Mouse (Mus musculus) left cerebral cortex, postnatal 14 days (tissue): ENCODE results near the gene Rhox7a. TPM values are rescaled to one million over a fixed set of nuclear protein-coding genes. Genes with fewer than 3 reads are reported as not detected.
"Not testable (repeated sequence)": the region's sequence is repeated elsewhere in the genome, so short reads cannot be mapped to it uniquely, and the experiment has no call there.

Experiments used
- DNase-seq, 2 experiments: peaks; one replicate each; pipeline ENCODE4 v3.0.0; 2021 to 2022; ENCODE audit warnings: low spot score in 2 of 2, mixed read lengths in 1 of 2
- intact Hi-C: fragments of 180-260 bp; cut with DNase I; formaldehyde crosslinking; loops from one replicate; pipeline ENCODE4 v1.15.1; 2025
- long read RNA-seq, 2 experiments: library from polyadenylated mRNA; stranded (forward); transcript quantifications; one replicate each; pipeline ENCODE4 v2.0.0; 2021
- total RNA-seq, 2 experiments: library from RNA; stranded (reverse); gene quantifications; 2 replicates each; pipeline ENCODE4 v1.2.3; 2021

Gene Rhox7a
- not detected for total RNA-seq
- long read RNA-seq, experiment 1: 0 reads
- long read RNA-seq, experiment 2: 0 reads

- intact Hi-C loops, DNase-seq: not testable (repeated sequence)
These were observed at the start of gene Rhox7a for GRCm38 (mm10) chrX:37831386-37831785. Gene Rhox7a, plus strand, starts transcription at chrX:37831686.

- no peak for DNase-seq
- intact Hi-C loops: no loop called here
These were observed 24.0 kb upstream of the Rhox7a start for GRCm38 (mm10) chrX:37807286-37808080.

- DNase-seq: no peak
- intact Hi-C loops: no loop called here
These were observed 22.1 kb upstream of the Rhox7a start for GRCm38 (mm10) chrX:37809396-37809795.

- intact Hi-C loops: no loop called here
- peak; percentile 11 to 17 for DNase-seq
These were observed 20.3 kb upstream of the Rhox7a start for GRCm38 (mm10) chrX:37811179-37811578.

GRCm38 (mm10) chrX:37815665-37816064 is 15.8 kb upstream of the Rhox7a start:
- no peak for DNase-seq
- intact Hi-C loops: no loop called here

- DNase-seq, intact Hi-C loops: not testable (repeated sequence)
These were observed 4.9 kb upstream of the Rhox7a start, which contains the start of gene Rhox6 for GRCm38 (mm10) chrX:37826610-37827009. Gene Rhox6, plus strand, starts transcription at chrX:37826910.

- intact Hi-C loops: no loop called here
- DNase-seq: no peak
These were observed 40.2 kb downstream of the Rhox7a start for GRCm38 (mm10) chrX:37871641-37872040.

GRCm38 (mm10) chrX:37878844-37879243 is 47.4 kb downstream of the Rhox7a start, which contains the start of gene Rhox8:
Gene Rhox8, minus strand, starts transcription at chrX:37878944.
- no peak for DNase-seq
- intact Hi-C loops: no loop called here

Other genes with a start within 250 kb of the Rhox7a start
- gene Rhox4f, start 224.0 kb upstream of the Rhox7a start, total RNA-seq: not detected
- not detected for gene Rhox3g, start 203.1 kb upstream of the Rhox7a start, total RNA-seq
- gene Rhox2g, start 188.2 kb upstream of the Rhox7a start, total RNA-seq: not detected
- gene Rhox4g, start 180.4 kb upstream of the Rhox7a start, total RNA-seq: not detected
- not detected for gene Rhox3h, start 162.9 kb upstream of the Rhox7a start, total RNA-seq
- gene Rhox2h, start 158.4 kb upstream of the Rhox7a start, total RNA-seq: not detected
- not detected for gene Rhox5, start 26.8 kb upstream of the Rhox7a start, total RNA-seq
- not detected for gene Rhox6, start 4.8 kb upstream of the Rhox7a start, total RNA-seq
- not detected for gene Rhox8, start 47.3 kb downstream of the Rhox7a start, total RNA-seq
- gene Rhox7b, start 65.5 kb downstream of the Rhox7a start, total RNA-seq: not detected
- not detected for gene Rhox9, start 70.1 kb downstream of the Rhox7a start, total RNA-seq
- gene Btg1-ps1, start 187.1 kb downstream of the Rhox7a start, total RNA-seq: not detected
- gene Btg1-ps2, start 211.4 kb downstream of the Rhox7a start, total RNA-seq: not detected
- not detected for gene Rhox10, start 234.8 kb downstream of the Rhox7a start, total RNA-seq